Mouse (Mus musculus): ENCODE measurements around the gene Mapk10.

DNA sequence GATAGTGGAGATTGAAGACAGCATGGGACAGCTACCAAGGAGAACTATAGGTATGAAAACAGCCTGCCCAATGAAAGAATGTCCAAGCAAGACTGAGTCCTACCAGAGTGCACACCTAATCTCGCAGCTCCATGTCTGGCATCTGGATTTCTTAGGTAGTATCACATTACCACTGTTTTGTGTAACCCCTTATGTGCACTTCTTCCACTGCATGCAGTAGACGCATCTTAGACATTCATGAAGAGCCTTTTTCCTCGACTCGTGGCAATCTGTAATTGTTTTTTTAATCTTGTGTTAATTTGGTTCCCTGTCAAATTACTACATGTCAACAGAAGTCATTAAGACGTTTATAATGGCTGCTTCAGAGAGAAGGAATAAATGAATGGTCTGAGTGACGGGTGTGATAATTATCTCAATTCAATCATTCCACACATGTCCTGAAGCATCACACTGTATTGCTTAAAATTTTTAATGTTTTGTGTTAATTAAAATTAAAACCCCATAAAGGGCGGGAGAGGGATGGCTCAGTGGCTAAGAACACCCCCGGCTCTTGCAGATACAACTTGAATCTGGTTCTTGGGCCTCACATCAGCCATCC lies 160.7 kb downstream of the Mapk10 start:
- TF ChIP-seq CTCF (IDR thresholded peaks at IDR 0.05; ENCODE audit: control insufficient read depth, insufficient read depth, insufficient read length) (no peak), MYOD1 (IDR thresholded peaks at IDR 0.05; ENCODE audit: control insufficient read depth, insufficient read length, low read depth) (no peak)
